Mouse (Mus musculus): Measurements from ENCODE around the gene Myo1d.

The Myo1d gene

GRCm38 (mm10) chr11:80550264-80550663 lies 229.6 kb downstream of the Myo1d start:
- no peak for DNase-seq (ENCODE audit: low read depth, low spot score)

DNA sequence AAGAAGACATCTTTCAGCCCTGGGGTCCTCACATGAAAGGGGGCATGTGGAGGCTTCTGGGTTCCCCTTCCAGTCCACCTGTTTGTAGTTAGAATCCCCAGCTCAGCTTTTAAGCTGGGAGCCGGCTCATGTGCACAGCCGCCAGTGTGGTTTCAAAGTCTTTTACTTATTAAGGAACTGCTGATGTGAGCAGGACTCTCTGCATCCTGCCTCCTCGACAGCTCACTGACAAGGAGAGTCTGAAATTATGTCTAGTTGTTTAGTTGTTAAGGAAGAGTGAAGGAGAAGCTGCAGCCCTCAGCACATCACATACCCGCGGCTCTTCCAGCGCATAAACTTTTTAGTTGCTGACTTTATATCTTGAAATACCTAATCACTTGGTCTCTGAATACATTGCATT lies 230.0 kb downstream of the Myo1d start:
- DNase-seq (ENCODE audit: low read depth, low spot score), result no peak

DNA sequence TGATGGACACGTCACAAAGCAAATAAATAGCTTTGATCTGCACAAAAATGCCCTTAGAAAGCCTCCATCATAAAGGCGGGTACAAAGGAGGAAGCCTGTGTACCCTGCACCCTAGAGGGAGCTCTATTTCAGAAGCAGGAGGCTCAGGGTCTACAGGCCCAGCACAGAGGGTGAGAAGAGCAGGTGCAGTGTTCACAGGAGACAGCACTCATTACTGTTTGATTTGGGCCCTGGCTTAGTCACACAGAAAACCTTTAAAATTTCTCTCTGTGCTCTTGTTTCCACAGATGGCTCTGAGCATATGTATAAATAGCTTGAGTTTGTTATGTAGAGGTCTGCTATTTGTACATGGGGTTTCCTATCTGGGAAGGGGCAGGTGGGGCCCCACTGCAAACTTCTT lies 233.6 kb downstream of the Myo1d start:
- no peak for DNase-seq (ENCODE audit: low read depth, low spot score)

GRCm38 (mm10) chr11:80539056-80539455 lies 240.8 kb downstream of the Myo1d start:
- DNase-seq (ENCODE audit: low read depth, low spot score), result no peak

- no peak for DNase-seq (ENCODE audit: low read depth, low spot score)
These were observed 246.9 kb downstream of the Myo1d start for GRCm38 (mm10) chr11:80532966-80533365.

GRCm38 (mm10) chr11:80529149-80529548 lies 250.7 kb downstream of the Myo1d start:
- no peak for DNase-seq (ENCODE audit: low read depth, low spot score)

DNA sequence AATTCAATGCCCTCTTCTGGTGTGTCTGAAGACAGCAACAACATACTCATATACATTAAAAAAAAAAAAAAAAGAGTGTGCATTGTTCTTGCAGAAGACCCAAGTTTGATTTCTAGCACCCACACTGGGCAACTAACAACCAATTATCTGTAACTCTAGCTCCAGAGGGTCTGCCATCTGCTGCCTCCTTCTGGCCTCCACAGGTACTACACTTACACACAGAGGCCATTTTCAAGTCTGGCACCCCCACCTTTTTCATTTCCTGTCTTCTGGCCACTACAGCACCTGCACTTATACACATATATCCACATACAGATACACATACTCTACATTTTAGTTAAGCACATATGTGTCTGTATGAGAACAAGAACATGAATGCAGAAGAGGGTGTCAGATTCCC lies 252.1 kb downstream of the Myo1d start:
- DNase-seq (ENCODE audit: low read depth, low spot score), result no peak

GRCm38 (mm10) chr11:80524213-80524612 lies 255.6 kb downstream of the Myo1d start:
- DNase-seq (ENCODE audit: low read depth, low spot score), result no peak

GRCm38 (mm10) chr11:80523410-80523809 lies 256.4 kb downstream of the Myo1d start:
- no peak for DNase-seq (ENCODE audit: low read depth, low spot score)

DNA sequence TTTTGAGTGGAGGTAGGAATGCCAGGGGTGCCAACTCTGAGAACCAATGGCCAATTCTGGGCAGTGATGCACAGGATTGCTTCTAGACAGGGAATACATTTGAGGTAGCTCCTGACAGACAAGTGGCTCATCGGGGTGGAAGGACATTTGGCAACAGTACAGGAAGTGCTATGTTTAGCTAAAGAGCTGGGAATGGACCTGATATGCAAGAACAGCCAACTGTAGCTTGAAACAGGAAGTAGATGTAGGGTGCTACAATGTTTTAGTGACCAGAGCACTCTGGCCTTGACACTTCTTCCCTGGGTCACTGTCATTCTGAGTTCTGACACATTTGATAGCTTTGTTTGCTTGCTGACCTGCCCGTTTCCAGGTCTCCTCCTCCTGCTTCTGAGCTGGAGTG lies 257.0 kb downstream of the Myo1d start:
- no peak for DNase-seq (ENCODE audit: low read depth, low spot score)

GRCm38 (mm10) chr11:80521148-80521547 lies 258.7 kb downstream of the Myo1d start:
- DNase-seq (ENCODE audit: low read depth, low spot score), result no peak

GRCm38 (mm10) chr11:80518421-80519367 lies 261.1 kb downstream of the Myo1d start:
- DNase-seq (ENCODE audit: low read depth, low spot score), result no peak

GRCm38 (mm10) chr11:80515895-80516294 lies 263.9 kb downstream of the Myo1d start:
- DNase-seq (ENCODE audit: low read depth, low spot score), result no peak

DNA sequence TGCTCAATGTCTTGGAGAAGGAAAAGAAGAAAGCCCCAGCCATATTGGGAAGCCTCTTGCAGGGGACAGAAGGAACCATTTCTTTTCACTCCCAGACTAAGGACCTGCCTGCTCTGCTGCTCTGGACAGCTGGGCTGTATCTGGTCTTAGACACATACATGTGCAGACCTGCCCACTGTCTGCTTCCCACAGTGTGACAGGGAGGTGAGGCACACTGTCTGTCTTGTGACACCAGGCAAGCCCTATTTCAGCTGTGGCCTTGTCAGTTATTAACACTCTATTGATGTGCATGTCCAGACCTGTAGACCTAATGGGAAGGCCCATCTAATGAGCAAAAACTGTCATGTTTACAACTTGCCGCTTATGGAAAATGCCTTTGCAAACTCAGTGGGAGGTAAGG lies 264.5 kb downstream of the Myo1d start:
- DNase-seq (ENCODE audit: low read depth, low spot score), result no peak

GRCm38 (mm10) chr11:80513796-80514195 lies 266.0 kb downstream of the Myo1d start:
- no peak for DNase-seq (ENCODE audit: low read depth, low spot score)

GRCm38 (mm10) chr11:80512313-80513056 lies 267.3 kb downstream of the Myo1d start:
- DNase-seq (ENCODE audit: low read depth, low spot score), result no peak

- DNase-seq (ENCODE audit: low read depth, low spot score), result no peak
These were observed 269.7 kb downstream of the Myo1d start for GRCm38 (mm10) chr11:80510124-80510523.

DNA sequence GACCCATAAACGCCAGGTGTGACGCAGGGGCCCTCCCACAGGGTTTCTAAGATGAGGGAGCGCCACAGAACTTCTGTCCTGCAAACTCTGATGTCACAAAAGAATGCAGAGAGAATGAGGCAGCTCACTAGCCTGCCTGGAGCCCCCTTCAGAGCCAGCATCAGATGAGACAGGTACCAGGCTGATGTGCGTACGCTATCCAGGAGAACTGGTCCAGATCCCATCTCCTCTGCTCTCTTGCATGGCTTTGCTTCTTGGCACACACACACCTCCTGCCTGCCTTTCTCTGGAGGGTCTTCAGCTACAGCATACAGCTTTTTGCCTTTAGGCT lies 270.7 kb downstream of the Myo1d start:
- DNase-seq (ENCODE audit: low read depth, low spot score), result no peak

GRCm38 (mm10) chr11:80508361-80509175 lies 271.3 kb downstream of the Myo1d start:
- DNase-seq (ENCODE audit: low read depth, low spot score), result no peak

GRCm38 (mm10) chr11:80507791-80508190 lies 272.0 kb downstream of the Myo1d start:
- DNase-seq (ENCODE audit: low read depth, low spot score), result no peak

DNA sequence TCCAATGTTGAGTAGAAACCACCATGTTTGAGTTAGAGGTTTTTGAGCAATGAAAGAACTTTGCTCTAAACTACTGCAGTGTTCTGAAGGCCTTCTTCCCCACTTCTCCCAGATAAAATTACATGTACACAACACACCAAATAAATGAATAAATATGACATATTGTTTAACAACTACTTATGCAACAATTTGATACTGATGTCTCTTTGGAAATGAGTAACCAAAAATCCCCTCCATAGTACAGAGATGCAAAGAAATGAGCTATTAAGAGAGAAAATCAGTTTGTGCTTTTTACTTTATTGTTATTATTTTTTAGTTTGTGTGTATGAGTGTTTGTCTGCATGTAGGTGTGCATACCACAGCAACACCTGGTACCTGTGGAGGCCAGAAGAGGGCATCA lies 273.3 kb downstream of the Myo1d start:
- no peak for DNase-seq (ENCODE audit: low read depth, low spot score)

DNA sequence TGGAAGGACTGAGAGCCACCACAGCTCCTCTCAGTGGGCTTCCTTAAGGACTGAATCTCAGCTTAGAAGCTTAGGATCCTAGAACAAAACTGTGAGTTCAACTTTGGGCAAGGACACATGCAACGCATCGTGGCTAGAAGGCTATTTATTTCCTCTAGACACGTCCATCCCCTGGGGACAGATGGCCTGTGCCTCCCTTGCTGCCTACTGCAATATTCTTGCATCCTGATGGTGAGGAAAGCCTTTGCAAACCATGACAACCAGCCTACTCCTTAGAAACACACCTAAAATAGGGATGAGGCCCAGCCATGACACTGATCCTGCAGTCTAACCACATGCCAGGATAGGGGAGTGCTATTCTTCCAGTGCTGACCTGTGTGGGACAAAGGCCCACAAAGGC lies 274.2 kb downstream of the Myo1d start:
- DNase-seq (ENCODE audit: low read depth, low spot score), result no peak
